Mouse (Mus musculus) forebrain, embryonic 13.5 days (tissue): ENCODE measurements around the gene Ccdc87. TPM values are rescaled to one million over a fixed set of nuclear protein-coding genes. Genes with fewer than 3 reads are reported as not detected.
"Not testable (repeated sequence)": the region's sequence is repeated elsewhere in the genome, so short reads cannot be mapped to it uniquely, and the experiment has no call there.

ENCODE experiments used
- ATAC-seq: fragments of 200-750 bp; cut with Nextera tagmentation; 2 replicates; pipeline ENCODE4 v1.8.0; 2017
- H3K27ac ChIP-seq: fragments of 300-500 bp; sonication (generic); 2 replicates; pipeline ENCODE4 v1.5.1; 2015; ENCODE audit warnings: inconsistent platforms, mild to moderate bottlenecking, moderate library complexity
- H3K27me3 ChIP-seq: fragments of 300-500 bp; sonication (generic); 2 replicates; pipeline ENCODE4 v1.6.1; 2015; ENCODE audit warnings: mild to moderate bottlenecking, inconsistent platforms
- H3K36me3 ChIP-seq: fragments of 300-500 bp; sonication (generic); 2 replicates; pipeline ENCODE4 v1.6.1; 2015; ENCODE audit warnings: mild to moderate bottlenecking, inconsistent platforms; ENCODE audit not compliant: poor library complexity, severe bottlenecking
- H3K4me1 ChIP-seq: fragments of 300-500 bp; sonication (generic); 2 replicates; pipeline ENCODE4 v1.6.1; 2015; ENCODE audit warnings: inconsistent platforms
- H3K4me2 ChIP-seq: fragments of 300-500 bp; sonication (generic); 2 replicates; pipeline ENCODE4 v1.6.1; 2015; ENCODE audit warnings: inconsistent platforms, mild to moderate bottlenecking, moderate library complexity
- H3K4me3 ChIP-seq: fragments of 300-500 bp; sonication (generic); 2 replicates; pipeline ENCODE4 v1.5.1; 2015; ENCODE audit warnings: mild to moderate bottlenecking, inconsistent platforms
- H3K9ac ChIP-seq: fragments of 300-500 bp; sonication (generic); 2 replicates; pipeline ENCODE4 v1.6.1; 2015; ENCODE audit warnings: mild to moderate bottlenecking, inconsistent platforms
- H3K9me3 ChIP-seq: fragments of 300-500 bp; sonication (generic); replicated peaks from 2 replicates; pipeline ENCODE4 v1.6.1; 2016; ENCODE audit warnings: inconsistent platforms
- WGBS: fragments of 180-500 bp; shearing (Covaris S2); methylation state at CpG from one replicate; pipeline ENCODE4 v1.1.7; 2015; 5-methylcytosine and 5-hydroxymethylcytosine counted together
- polyA plus RNA-seq: library from polyadenylated mRNA; unstranded; fragments of >200 nt; fragmentation: Nextera tagmentation; extraction: Ambion mirVana; gene quantifications from 2 replicates; pipeline ENCODE4 v1.2.1, GENCODE M21; 2015

Gene Ccdc87
- polyA plus RNA-seq, 1 experiment from 2014 or later = 0.23 TPM

DNA sequence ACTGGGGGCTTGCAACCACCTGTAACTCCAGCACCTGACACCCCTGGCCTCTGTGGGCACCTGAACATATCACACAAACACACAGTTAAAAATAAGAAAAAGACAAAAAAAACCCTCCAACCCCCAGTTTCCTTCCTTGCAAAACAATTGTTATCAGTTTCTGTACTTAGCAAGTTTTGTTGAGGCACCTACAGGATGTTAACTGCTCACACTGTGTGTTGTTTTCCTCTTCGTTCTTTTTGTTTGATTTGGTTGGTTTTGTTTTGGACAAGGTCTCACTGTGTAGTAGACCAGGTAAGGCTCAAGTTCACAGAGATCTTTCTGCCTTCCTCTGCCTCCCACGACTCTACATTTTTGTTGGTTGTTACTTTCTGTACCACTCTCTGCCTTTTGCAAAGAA, 3.4 kb downstream of the Ccdc87 start:
- H3K9me3 ChIP-seq = no peaks in the 10 kb centered on the region
- H3K9ac ChIP-seq = no peak overlapping the region
- H3K27me3 ChIP-seq = peaks cover 39% of the 10 kb centered on the region
- 77% methylated on average over 2 of the region's 2 CpGs for WGBS
- H3K36me3 ChIP-seq = no peaks in the 10 kb centered on the region
- no peak overlapping the region for H3K4me2 ChIP-seq
- peaks cover 18% of the 10 kb centered on the region for H3K4me1 ChIP-seq
- no peak overlapping the region for H3K27ac ChIP-seq
- H3K4me3 ChIP-seq = no peak overlapping the region
- no peak for ATAC-seq

DNA sequence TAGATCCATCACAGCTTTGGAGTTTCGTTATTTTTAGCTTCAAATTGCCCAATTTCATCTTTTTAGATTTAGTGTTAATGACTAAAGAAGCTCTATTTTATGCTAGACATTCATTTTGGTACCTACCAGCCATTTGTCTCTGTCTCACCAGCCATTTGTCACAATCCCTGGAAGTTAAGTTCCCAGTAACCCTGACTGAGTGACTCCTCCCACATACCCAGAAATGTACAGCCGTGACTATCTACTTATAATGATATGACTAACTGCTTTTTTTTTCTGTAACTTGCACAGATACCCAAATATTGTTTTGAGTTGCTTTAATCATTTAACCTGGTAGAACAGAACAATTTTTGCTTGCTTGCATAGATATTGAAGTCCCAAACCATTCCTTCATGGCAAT, 6.7 kb downstream of the Ccdc87 start:
- Histone ChIP-seq H3K4me1 (no peaks in the 10 kb centered on the region), H3K4me2 (no peak overlapping the region), H3K36me3 (no peaks in the 10 kb centered on the region), H3K4me3 (no peak overlapping the region), H3K9me3 (no peaks in the 10 kb centered on the region), H3K27me3 (peaks cover 25% of the 10 kb centered on the region), H3K27ac (no peak overlapping the region), H3K9ac (no peak overlapping the region)
- 84% methylated on average over 2 of the region's 2 CpGs for WGBS
- ATAC-seq = no peak

DNA sequence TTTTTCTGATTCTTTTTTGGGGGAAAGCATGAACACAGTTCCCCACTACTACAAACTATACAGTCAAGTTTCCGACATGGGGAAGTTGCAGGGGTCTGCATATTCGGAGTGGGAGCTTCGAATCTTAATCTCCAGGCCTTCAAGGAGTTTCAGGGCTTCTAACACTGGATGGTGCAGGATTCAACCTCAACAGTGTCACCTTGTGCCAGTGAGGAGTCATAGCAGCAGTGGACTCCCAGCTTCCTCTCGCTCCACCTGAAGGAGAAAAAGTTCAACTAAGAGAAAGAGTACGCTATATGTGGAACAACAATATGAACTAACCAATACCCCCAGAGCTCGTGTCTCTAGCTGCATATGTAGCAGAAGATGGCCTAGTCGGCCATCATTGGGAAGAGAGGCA, 8.3 kb downstream of the Ccdc87 start:
- H3K9ac ChIP-seq = no peak overlapping the region
- H3K36me3 ChIP-seq = no peaks in the 10 kb centered on the region
- no peaks in the 10 kb centered on the region for H3K9me3 ChIP-seq
- no peaks in the 10 kb centered on the region for H3K4me1 ChIP-seq
- WGBS = 34% methylated on average over 7 of the region's 7 CpGs
- no peak overlapping the region for H3K4me2 ChIP-seq
- no peak for ATAC-seq
- no peak overlapping the region for H3K27ac ChIP-seq
- peaks cover 8% of the 10 kb centered on the region for H3K27me3 ChIP-seq
- no peak overlapping the region for H3K4me3 ChIP-seq

DNA sequence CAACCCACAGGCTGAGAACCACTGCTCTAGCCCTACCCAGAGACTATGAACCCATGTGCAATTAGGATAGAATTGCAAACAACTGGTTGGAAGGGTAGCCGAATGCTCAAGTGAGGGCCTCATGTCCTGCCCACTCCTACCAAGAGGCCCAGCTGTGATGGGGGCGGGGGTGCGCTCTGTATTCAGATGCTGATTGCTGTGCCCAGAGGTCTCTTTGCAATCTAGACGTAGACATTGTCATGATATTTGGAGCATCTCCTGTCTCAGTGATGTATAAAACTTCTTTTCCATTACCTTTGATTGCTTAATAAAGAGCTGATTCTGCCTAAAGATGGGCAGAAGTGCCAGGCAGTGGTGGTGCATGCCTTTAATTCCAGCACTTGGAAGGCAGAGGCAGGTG, 10.6 kb downstream of the Ccdc87 start:
- Histone ChIP-seq H3K27ac (no peak overlapping the region), H3K27me3 (peaks cover 4% of the 10 kb centered on the region; the same call in 1 of the 2 replicates), H3K9ac (no peak overlapping the region), H3K4me3 (no peak overlapping the region), H3K9me3 (no peaks in the 10 kb centered on the region), H3K4me2 (no peak overlapping the region), H3K36me3 (no peaks in the 10 kb centered on the region), H3K4me1 (peaks cover 4% of the 10 kb centered on the region; the same call in 1 of the 2 replicates)
- WGBS = 62% methylated on average over 4 of the region's 4 CpGs
- no peak for ATAC-seq

DNA sequence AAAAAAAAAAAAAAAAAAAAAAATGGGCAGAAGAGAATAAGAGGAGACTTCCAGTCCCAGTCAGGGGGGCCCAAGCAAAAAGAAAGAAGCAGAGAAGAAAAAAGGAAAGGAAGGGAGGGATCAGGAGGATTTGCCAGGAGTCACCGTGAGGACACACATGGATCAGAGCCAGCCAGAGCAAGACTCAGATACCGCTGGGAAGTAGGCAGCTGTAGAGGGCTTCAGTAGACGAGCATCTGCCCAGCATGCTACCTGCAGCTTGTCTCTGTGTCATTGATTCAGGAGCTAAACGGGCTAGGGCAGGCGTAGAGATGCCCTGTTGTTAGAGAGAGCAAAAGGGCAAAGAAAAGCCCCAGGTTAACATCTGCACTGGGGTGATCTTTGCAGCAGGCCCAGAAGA, 11.1 kb downstream of the Ccdc87 start:
- no peak overlapping the region for H3K4me2 ChIP-seq
- WGBS = 44% methylated on average over 5 of the region's 5 CpGs
- no peak for ATAC-seq
- H3K4me1 ChIP-seq = peaks cover 5% of the 10 kb centered on the region
- H3K36me3 ChIP-seq = no peaks in the 10 kb centered on the region
- no peak overlapping the region for H3K9ac ChIP-seq
- no peak overlapping the region for H3K4me3 ChIP-seq
- no peak overlapping the region for H3K27ac ChIP-seq
- no peaks in the 10 kb centered on the region for H3K9me3 ChIP-seq
- peaks cover 6% of the 10 kb centered on the region for H3K27me3 ChIP-seq

DNA sequence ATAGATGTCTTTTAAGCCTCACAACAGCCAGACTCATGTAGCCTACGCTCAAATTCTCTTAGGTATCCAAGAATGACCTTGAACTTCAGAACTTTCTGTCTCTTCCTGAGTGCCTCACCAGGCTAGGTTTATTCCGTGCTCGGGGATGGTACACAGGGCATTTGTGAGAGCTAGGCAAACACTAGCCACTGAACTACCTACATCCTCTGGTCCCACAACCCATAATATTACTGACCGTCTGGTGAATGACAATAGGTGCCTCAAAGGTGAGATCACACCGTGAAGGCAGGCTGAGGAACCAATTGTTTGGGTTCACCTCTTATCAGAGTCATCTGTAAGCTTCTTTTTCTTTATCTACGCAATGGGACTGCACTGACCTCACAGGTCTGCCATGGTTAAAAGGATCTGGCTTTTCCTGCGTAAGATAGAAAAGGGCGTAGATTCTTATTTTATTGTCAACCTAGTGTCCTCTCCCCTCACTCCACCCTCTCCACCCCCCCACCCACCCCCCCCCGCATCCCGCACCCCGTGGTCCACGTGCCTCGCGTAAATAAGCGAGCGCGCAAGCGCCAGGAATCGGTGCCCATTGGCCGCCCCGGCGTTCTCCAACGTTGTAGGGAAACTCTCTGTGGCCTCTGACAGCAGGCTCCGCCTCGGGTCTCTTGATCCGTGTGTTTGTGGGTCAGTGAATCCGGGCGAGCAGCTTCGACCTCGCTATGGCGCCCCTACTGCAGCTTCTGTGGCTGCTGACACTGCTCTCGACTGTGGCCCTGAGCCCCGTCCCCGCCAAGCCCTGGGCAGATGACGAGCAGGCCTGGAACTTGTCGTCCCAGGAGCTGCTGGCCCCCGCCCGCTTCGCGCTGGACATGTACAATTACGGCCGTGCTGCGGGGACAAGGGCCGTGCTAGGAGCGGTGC, 15.6 kb downstream of the Ccdc87 start, which contains the start of gene Ctsf:
Gene Ctsf, plus strand, starts transcription at position 579 of the 918 bp plus-strand sequence.
- H3K27me3 ChIP-seq = peaks cover 14% of the 10 kb centered on the region; the same call in 1 of the 2 replicates

DNA sequence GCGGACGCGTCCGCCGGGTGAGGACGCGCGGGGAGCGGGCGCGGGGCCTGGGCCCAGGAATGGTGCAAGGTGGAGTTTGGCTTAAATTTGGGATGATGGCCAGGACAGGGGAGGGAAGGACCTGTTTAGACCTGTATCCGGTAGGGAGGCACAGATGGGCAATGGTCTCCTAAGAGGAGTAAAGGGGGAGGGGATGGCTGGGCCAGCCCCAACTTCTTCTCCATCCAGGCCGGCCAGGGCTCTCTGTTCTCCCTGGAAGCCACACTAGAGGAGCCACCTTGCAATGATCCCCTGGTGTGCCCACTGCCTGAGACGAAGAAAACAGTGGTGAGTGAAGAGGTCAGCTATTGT, 16.3 kb downstream of the Ccdc87 start:
- Histone ChIP-seq H3K9me3 (no peaks in the 10 kb centered on the region), H3K27ac (no peak overlapping the region), H3K36me3 (no peaks in the 10 kb centered on the region), H3K4me1 (peaks cover 14% of the 10 kb centered on the region), H3K27me3 (peaks cover 14% of the 10 kb centered on the region; the same call in 1 of the 2 replicates), H3K4me2 (peak overlapping the region; percentile 98), H3K4me3 (peak overlapping the region; percentile 58), H3K9ac (peak overlapping the region; percentile 74)
- WGBS = 0% methylated on average over 14 of the region's 14 CpGs
- peak; percentile 16; the same call in 1 of the 2 replicates for ATAC-seq

More for the DNA sequence above, 15.6 kb downstream of the Ccdc87 start, which contains the start of gene Ctsf:
- WGBS = 5% methylated on average over 45 of the region's 45 CpGs
- no peaks in the 10 kb centered on the region for H3K9me3 ChIP-seq
- H3K9ac ChIP-seq = peak within 1 kb of the TSS; percentile 74
- peak within 1 kb of the TSS; percentile 98 for H3K4me2 ChIP-seq
- peaks cover 14% of the 10 kb centered on the region for H3K4me1 ChIP-seq
- peak within 1 kb of the TSS; percentile 58 for H3K4me3 ChIP-seq
- no peak within 1 kb of the TSS for H3K27ac ChIP-seq
- no peaks in the 10 kb centered on the region for H3K36me3 ChIP-seq
- ATAC-seq = peak; percentile 91

DNA sequence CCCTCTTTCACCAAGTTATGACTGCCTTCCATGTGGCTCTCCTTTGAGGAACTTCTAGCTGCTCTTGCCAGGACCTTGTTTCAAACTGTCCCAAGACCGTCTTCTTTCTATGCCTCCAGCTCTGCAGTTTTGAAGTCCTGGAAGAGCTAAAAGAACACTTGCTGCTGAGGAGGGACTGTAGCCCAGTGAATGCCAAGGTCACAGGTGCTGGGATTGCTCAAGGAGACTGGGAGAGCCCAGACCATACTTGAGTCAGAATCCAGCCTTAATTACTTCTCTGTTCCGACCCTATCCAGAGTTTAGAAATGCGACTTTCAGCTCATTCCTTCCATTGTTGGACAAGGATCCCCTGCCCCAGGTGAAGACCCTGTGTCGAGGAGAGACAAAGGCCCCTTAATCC, 16.8 kb downstream of the Ccdc87 start:
- Histone ChIP-seq H3K4me2 (peak overlapping the region; percentile 98), H3K9me3 (no peaks in the 10 kb centered on the region), H3K9ac (0 out of 2 replicates have a peak overlapping the region, but pooled peaks have one; percentile 74), H3K4me1 (peaks cover 14% of the 10 kb centered on the region), H3K36me3 (no peaks in the 10 kb centered on the region), H3K27ac (no peak overlapping the region), H3K4me3 (peak overlapping the region; percentile 58; the same call in 1 of the 2 replicates), H3K27me3 (peaks cover 14% of the 10 kb centered on the region; the same call in 1 of the 2 replicates)
- WGBS = 48% methylated on average over 4 of the region's 4 CpGs
- no peak for ATAC-seq

DNA sequence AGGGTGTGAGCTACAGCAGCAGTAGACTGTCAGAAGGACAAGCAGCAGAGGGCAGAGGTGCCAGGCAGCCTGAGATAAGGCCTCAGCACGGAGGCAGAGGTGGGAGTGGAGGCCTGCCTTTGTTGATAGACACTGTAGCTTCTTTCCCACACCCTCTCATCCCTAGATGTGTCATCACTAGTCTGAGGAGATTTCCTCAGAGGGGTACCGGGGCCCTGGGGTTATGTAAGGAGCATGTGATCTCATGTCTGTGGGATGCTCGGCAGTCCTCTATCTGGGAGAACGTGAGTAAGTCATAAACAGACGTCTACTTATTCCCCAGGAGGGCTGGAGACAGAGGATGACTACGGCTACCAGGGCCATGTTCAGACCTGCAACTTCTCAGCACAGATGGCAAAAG, 19.9 kb downstream of the Ccdc87 start:
- H3K9ac ChIP-seq = no peak overlapping the region
- H3K4me1 ChIP-seq = peaks cover 14% of the 10 kb centered on the region
- no peak for ATAC-seq
- 87% methylated on average over 6 of the region's 6 CpGs for WGBS
- no peaks in the 10 kb centered on the region for H3K36me3 ChIP-seq
- no peak overlapping the region for H3K27ac ChIP-seq
- no peaks in the 10 kb centered on the region for H3K9me3 ChIP-seq
- no peak overlapping the region for H3K4me2 ChIP-seq
- H3K4me3 ChIP-seq = no peak overlapping the region
- H3K27me3 ChIP-seq = peaks cover 14% of the 10 kb centered on the region; the same call in 1 of the 2 replicates

DNA sequence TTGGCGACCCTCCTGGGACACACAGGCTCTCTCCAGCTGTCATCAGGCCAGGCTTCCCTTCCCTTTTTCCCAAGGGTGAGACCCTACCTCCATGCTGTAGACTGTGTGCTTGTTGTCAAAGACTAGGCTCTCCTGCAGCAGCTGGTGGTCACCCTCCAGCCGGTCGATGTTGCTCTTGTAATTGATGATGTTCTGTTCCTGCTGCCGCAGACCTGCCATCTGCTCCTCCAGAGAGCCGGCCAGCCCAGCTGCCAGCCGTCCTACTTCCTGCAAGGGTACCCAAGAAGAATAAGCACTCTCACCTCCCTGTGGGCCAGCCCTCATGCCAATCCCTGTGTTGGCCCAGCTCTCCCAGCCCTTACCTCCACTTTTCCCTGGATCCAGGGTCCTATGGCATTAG, 23.9 kb downstream of the Ccdc87 start:
- Histone ChIP-seq H3K9me3 (no peaks in the 10 kb centered on the region), H3K36me3 (no peaks in the 10 kb centered on the region), H3K9ac (no peak overlapping the region; the same call in 1 of the 2 replicates), H3K4me2 (no peak overlapping the region), H3K4me1 (no peaks in the 10 kb centered on the region), H3K27me3 (0 out of 2 replicates have a peak, but pooled peaks cover 7% of the 10 kb centered on the region), H3K4me3 (no peak overlapping the region), H3K27ac (no peak overlapping the region)
- ATAC-seq = no peak
- WGBS = 83% methylated on average over 6 of the region's 6 CpGs

DNA sequence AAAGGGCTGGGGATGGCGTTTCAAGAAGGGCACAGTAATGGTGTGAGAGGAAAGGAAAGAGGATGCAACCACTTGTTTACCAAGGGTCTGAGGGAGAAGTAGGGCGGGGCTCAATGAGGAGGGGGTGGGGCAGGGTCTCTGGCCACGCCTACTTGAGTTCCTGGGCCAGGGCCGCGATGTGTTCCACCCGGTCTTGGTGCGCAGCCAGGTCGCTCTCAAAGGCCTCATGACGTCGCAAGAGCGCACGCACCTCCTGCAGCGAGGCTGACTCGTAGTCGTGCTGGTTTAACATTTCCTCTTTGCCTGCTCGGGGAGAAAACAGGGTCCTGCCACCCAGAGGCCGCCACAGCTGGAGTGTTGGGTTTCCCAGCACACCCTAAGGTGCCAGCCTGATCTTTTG, 26.0 kb downstream of the Ccdc87 start:
- Histone ChIP-seq H3K4me3 (no peak overlapping the region), H3K9me3 (no peaks in the 10 kb centered on the region), H3K36me3 (no peaks in the 10 kb centered on the region), H3K27ac (no peak overlapping the region), H3K9ac (no peak overlapping the region), H3K27me3 (0 out of 2 replicates have a peak, but pooled peaks cover 7% of the 10 kb centered on the region), H3K4me2 (peak overlapping the region; percentile 32), H3K4me1 (no peaks in the 10 kb centered on the region)
- no peak for ATAC-seq
- 6% methylated on average over 17 of the region's 17 CpGs for WGBS

DNA sequence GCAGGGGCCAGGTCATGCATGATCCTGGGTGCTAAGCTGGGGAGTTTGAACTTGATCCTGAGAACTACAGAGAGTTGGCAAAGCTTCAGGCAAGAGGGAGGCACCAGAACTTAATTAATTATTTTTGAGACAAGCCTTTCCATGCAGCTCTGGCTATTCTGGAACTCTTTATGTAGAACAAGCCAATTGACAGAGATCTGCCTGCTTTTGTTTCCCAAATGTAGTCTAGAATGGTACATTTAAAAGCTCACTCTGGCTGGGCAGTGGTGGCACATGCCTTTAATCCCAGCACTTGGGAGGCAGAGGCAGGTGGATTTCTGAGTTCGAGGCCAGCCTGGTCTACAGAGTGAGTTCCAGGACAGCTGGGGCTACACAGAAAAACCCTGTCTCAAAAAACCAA, 35.4 kb downstream of the Ccdc87 start:
- WGBS = 80% methylated on average over 1 of the region's 1 CpGs
- ATAC-seq = not testable (repeated sequence)

More for the DNA sequence above, 35.4 kb downstream of the Ccdc87 start:
- H3K4me1 ChIP-seq = peaks cover 14% of the 10 kb centered on the region
- not testable (repeated sequence) for H3K27ac ChIP-seq, H3K9me3 ChIP-seq, H3K27me3 ChIP-seq, H3K36me3 ChIP-seq, H3K4me3 ChIP-seq, H3K9ac ChIP-seq, H3K4me2 ChIP-seq
